Mouse (Mus musculus): ENCODE measurements around the gene Fxyd4. TPM values are rescaled to one million over a fixed set of nuclear protein-coding genes. Genes with fewer than 3 reads are reported as not detected.

The Fxyd4 gene
- total and polyA plus RNA-seq, 3 experiments: not detected

- Histone ChIP-seq H3K79me2 (replicated peaks; ENCODE audit: control insufficient read depth, extremely low read depth, insufficient read depth, poor library complexity, severe bottlenecking) (no peaks in the 10 kb centered on the region), H3K4me1 (ENCODE audit: control insufficient read depth in 1 of 2, insufficient read depth in 2 of 2) (peaks cover 3 to 4% of the 10 kb centered on the region in 2 experiments; a peak in 2 of 4 replicates), H3K27me3 (replicated peaks) (peaks cover 21% of the 10 kb centered on the region), H3K9ac (ENCODE audit: insufficient read depth, low read depth) (no peak overlapping the region), H3K4me2 (ENCODE audit: insufficient read depth, low read depth, poor library complexity, severe bottlenecking) (peak overlapping the region; percentile 59; the same call in 1 of the 2 replicates), H3K4me3 (replicated peaks in 1 of 3; ENCODE audit: low read depth in 2 of 3, low read length in 2 of 3, poor library complexity in 1 of 3) (peak overlapping the region in 1 of 3 experiments; percentile 18), H3K9me3 (replicated peaks; ENCODE audit: low read length) (peaks cover 2% of the 10 kb centered on the region), H3K36me3 (replicated peaks in 1 of 2; ENCODE audit: control insufficient read depth in 1 of 2, insufficient read depth in 1 of 2, low read length in 1 of 2) (no peaks in the 10 kb centered on the region), H3K27ac (ENCODE audit: insufficient read depth, low read depth) (no peak overlapping the region)
- in situ Hi-C loops (cut with MboI; ENCODE audit: low pct_ligation_motif_present, low pct_unique_long_range_greater_than_20kb, low sequenced_read_pairs): no loop called here
- dilution Hi-C loops (cut with MboI; ENCODE audit: extremely low pct_ligation_motif_present, extremely low pct_unique_long_range_greater_than_20kb, low sequenced_read_pairs): no loop called here
- no peak for DNase-seq (ENCODE audit: extremely low read depth)
- no peak for TF ChIP-seq NRF1 (IDR thresholded peaks at IDR 0.05; ENCODE audit: low read depth, low read length)
- no peak for TF ChIP-seq KAT2A (IDR thresholded peaks at IDR 0.05; ENCODE audit: insufficient replicate concordance, low read length)
- peak in 1 of 2 experiments; percentile 5; a peak in 1 of 4 replicates for TF ChIP-seq CTCF (conservative IDR thresholded peaks at IDR 0.05 in 1 of 2, IDR thresholded peaks at IDR 0.05 in 1 of 2; ENCODE audit: low read depth in 2 of 2, low read length in 2 of 2)
These were observed 19.5 kb upstream of the Fxyd4 start for GRCm38 (mm10) chr6:117956851-117957501.

DNA sequence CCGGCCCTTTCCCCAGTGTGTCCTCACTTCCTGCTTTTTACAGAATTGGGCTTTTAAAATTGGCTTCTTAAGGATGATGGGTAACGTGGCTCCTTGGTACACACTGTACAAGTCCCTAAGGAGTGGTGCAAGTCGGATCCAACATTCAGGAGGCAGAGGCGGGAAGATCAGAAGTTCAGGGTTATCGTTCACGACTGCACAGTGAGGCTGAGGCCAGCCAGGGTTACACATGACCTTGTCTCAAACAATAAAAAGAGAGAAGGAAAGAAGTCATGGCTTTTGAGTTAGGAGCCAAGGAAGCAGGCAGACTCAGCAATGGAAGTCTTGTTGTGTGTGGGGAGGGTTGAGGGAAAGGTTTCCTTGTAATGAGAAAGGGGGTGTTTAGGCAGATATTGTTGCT, 18.7 kb upstream of the Fxyd4 start:
- dilution Hi-C loops (cut with MboI; ENCODE audit: extremely low pct_ligation_motif_present, extremely low pct_unique_long_range_greater_than_20kb, low sequenced_read_pairs) (no loop called here), in situ Hi-C loops (cut with MboI; ENCODE audit: low pct_ligation_motif_present, low pct_unique_long_range_greater_than_20kb, low sequenced_read_pairs) (no loop called here)
- peaks cover 2% of the 10 kb centered on the region for H3K9me3 ChIP-seq (replicated peaks; ENCODE audit: low read length)

GRCm38 (mm10) chr6:117952330-117952729, 14.8 kb upstream of the Fxyd4 start:
- Histone ChIP-seq H3K79me2 (replicated peaks; ENCODE audit: control insufficient read depth, extremely low read depth, insufficient read depth, poor library complexity, severe bottlenecking) (no peaks in the 10 kb centered on the region), H3K4me2 (ENCODE audit: insufficient read depth, low read depth, poor library complexity, severe bottlenecking) (no peak overlapping the region), H3K9me3 (replicated peaks; ENCODE audit: low read length) (peaks cover 2% of the 10 kb centered on the region), H3K4me1 (ENCODE audit: control insufficient read depth in 1 of 2, insufficient read depth in 2 of 2) (peaks cover 3 to 4% of the 10 kb centered on the region in 2 experiments; a peak in 2 of 4 replicates), H3K27ac (ENCODE audit: insufficient read depth, low read depth) (no peak overlapping the region), H3K36me3 (replicated peaks in 1 of 2; ENCODE audit: control insufficient read depth in 1 of 2, insufficient read depth in 1 of 2, low read length in 1 of 2) (no peaks in the 10 kb centered on the region), H3K4me3 (replicated peaks in 1 of 3; ENCODE audit: low read depth in 2 of 3, low read length in 2 of 3, poor library complexity in 1 of 3) (no peak overlapping the region), H3K9ac (ENCODE audit: insufficient read depth, low read depth) (no peak overlapping the region), H3K27me3 (replicated peaks) (peaks cover 8% of the 10 kb centered on the region)
- dilution Hi-C loops (cut with MboI; ENCODE audit: extremely low pct_ligation_motif_present, extremely low pct_unique_long_range_greater_than_20kb, low sequenced_read_pairs): no loop called here
- in situ Hi-C loops (cut with MboI; ENCODE audit: low pct_ligation_motif_present, low pct_unique_long_range_greater_than_20kb, low sequenced_read_pairs): no loop called here
- TF ChIP-seq SIN3A (IDR thresholded peaks at IDR 0.05; ENCODE audit: low read length) (no peak), CTCF (conservative IDR thresholded peaks at IDR 0.05 in 1 of 2, IDR thresholded peaks at IDR 0.05 in 1 of 2; ENCODE audit: low read depth in 2 of 2, low read length in 2 of 2) (peak in 1 of 2 experiments; percentile 58; a peak in 3 of 4 replicates), ELF1 (IDR thresholded peaks at IDR 0.05; ENCODE audit: low read depth, low read length) (no peak), NELFE (IDR thresholded peaks at IDR 0.05; ENCODE audit: low read depth, low read length) (no peak), SMC3 (IDR thresholded peaks at IDR 0.05; ENCODE audit: low read depth, low read length) (0 out of 2 replicates have a peak, but pooled peaks have one; percentile 4), POLR2AphosphoS2 (IDR thresholded peaks at IDR 0.05; ENCODE audit: low read depth, low read length) (no peak), ZMIZ1 (IDR thresholded peaks at IDR 0.05; ENCODE audit: low read depth, low read length) (no peak), UBTF (IDR thresholded peaks at IDR 0.05; ENCODE audit: low read depth, low read length) (no peak), MYC (IDR thresholded peaks at IDR 0.05; ENCODE audit: low read depth, low read length) (no peak), CHD2 (IDR thresholded peaks at IDR 0.05; ENCODE audit: low read length) (no peak), BHLHE40 (IDR thresholded peaks at IDR 0.05; ENCODE audit: low read depth, low read length) (no peak), TBP (conservative IDR thresholded peaks at IDR 0.05; ENCODE audit: low read depth, low read length) (no peak), IRF4 (IDR thresholded peaks at IDR 0.05; ENCODE audit: low read depth, low read length) (no peak), MAZ (IDR thresholded peaks at IDR 0.05; ENCODE audit: low read depth, low read length) (no peak), RAD21 (IDR thresholded peaks at IDR 0.05; ENCODE audit: low read depth, low read length) (peak; percentile 38), POLR2A (IDR thresholded peaks at IDR 0.05; ENCODE audit: low read depth, low read length) (no peak), KAT2A (IDR thresholded peaks at IDR 0.05; ENCODE audit: insufficient replicate concordance, low read length) (no peak), CHD1 (IDR thresholded peaks at IDR 0.05; ENCODE audit: low read depth, low read length) (no peak), ZNF384 (IDR thresholded peaks at IDR 0.05; ENCODE audit: low read depth, low read length) (no peak), MAFK (IDR thresholded peaks at IDR 0.05; ENCODE audit: insufficient replicate concordance, low read length) (no peak), EP300 (IDR thresholded peaks at IDR 0.05; ENCODE audit: low read length) (no peak), E2F4 (IDR thresholded peaks at IDR 0.05; ENCODE audit: insufficient replicate concordance, low read depth, low read length) (no peak)
- no peak for DNase-seq (ENCODE audit: extremely low read depth)

More for the DNA sequence above, 18.7 kb upstream of the Fxyd4 start:
- DNase-seq (ENCODE audit: extremely low read depth): no peak
- H3K4me2 ChIP-seq (ENCODE audit: insufficient read depth, low read depth, poor library complexity, severe bottlenecking): no peak overlapping the region
- no peaks in the 10 kb centered on the region for H3K36me3 ChIP-seq (replicated peaks in 1 of 2; ENCODE audit: control insufficient read depth in 1 of 2, insufficient read depth in 1 of 2, low read length in 1 of 2)
- no peak overlapping the region for H3K27ac ChIP-seq (ENCODE audit: insufficient read depth, low read depth)
- H3K4me1 ChIP-seq (ENCODE audit: control insufficient read depth in 1 of 2, insufficient read depth in 2 of 2): peaks cover 3 to 4% of the 10 kb centered on the region in 2 experiments; a peak in 2 of 4 replicates
- TF ChIP-seq MYC (IDR thresholded peaks at IDR 0.05; ENCODE audit: low read depth, low read length) (no peak), MAZ (IDR thresholded peaks at IDR 0.05; ENCODE audit: low read depth, low read length) (no peak)
- H3K9ac ChIP-seq (ENCODE audit: insufficient read depth, low read depth): no peak overlapping the region
- peaks cover 19% of the 10 kb centered on the region for H3K27me3 ChIP-seq (replicated peaks)
- H3K4me3 ChIP-seq (replicated peaks in 1 of 3; ENCODE audit: low read depth in 2 of 3, low read length in 2 of 3, poor library complexity in 1 of 3): no peak overlapping the region
- H3K79me2 ChIP-seq (replicated peaks; ENCODE audit: control insufficient read depth, extremely low read depth, insufficient read depth, poor library complexity, severe bottlenecking): no peaks in the 10 kb centered on the region

Data from CH12.LX (cell line).